Mouse (Mus musculus) embryonic facial prominence, embryonic 13.5 days (tissue): ENCODE measurements around the gene Nup188. TPM values are rescaled to one million over a fixed set of nuclear protein-coding genes. Genes with fewer than 3 reads are reported as not detected.

Experiments used
- ATAC-seq: fragments of 200-750 bp; cut with Nextera tagmentation; 2 replicates; pipeline ENCODE4 v1.8.0; 2017; ENCODE audit warnings: low read depth; ENCODE audit not compliant: insufficient number of reproducible peaks, insufficient read depth, low FRiP score, low TSS enrichment
- H3K27ac ChIP-seq: fragments of 300-500 bp; sonication (generic); 2 replicates; pipeline ENCODE4 v1.5.1; 2015; ENCODE audit warnings: moderate library complexity, mild to moderate bottlenecking, inconsistent platforms
- H3K27me3 ChIP-seq: fragments of 300-500 bp; sonication (generic); 2 replicates; pipeline ENCODE4 v1.6.1; 2015; ENCODE audit warnings: mild to moderate bottlenecking, inconsistent platforms
- H3K36me3 ChIP-seq: fragments of 300-500 bp; sonication (generic); 2 replicates; pipeline ENCODE4 v1.6.1; 2015; ENCODE audit warnings: mild to moderate bottlenecking, inconsistent platforms
- H3K4me1 ChIP-seq: fragments of 300-500 bp; sonication (generic); 2 replicates; pipeline ENCODE4 v1.6.1; 2015; ENCODE audit warnings: inconsistent platforms
- H3K4me2 ChIP-seq: fragments of 300-500 bp; sonication (generic); 2 replicates; pipeline ENCODE4 v1.6.1; 2015; ENCODE audit warnings: moderate library complexity, mild to moderate bottlenecking, inconsistent platforms
- H3K4me3 ChIP-seq: fragments of 300-500 bp; sonication (generic); 2 replicates; pipeline ENCODE4 v1.5.1; 2015; ENCODE audit warnings: mild to moderate bottlenecking, inconsistent platforms
- H3K9ac ChIP-seq: fragments of 300-500 bp; sonication (generic); 2 replicates; pipeline ENCODE4 v1.6.1; 2015; ENCODE audit warnings: mild to moderate bottlenecking, inconsistent platforms
- H3K9me3 ChIP-seq: fragments of 300-500 bp; sonication (generic); 2 replicates; pipeline ENCODE4 v1.6.1; 2016; ENCODE audit warnings: inconsistent platforms
- WGBS: fragments of 180-500 bp; shearing (Covaris S2); methylation state at CpG from one replicate; pipeline ENCODE4 v1.1.7; 2015; ENCODE audit warnings: mixed read lengths; 5-methylcytosine and 5-hydroxymethylcytosine counted together
- polyA plus RNA-seq: library from polyadenylated mRNA; unstranded; fragments of >200 nt; fragmentation: Nextera tagmentation; extraction: Ambion mirVana; gene quantifications from 2 replicates; pipeline ENCODE4 v1.2.1, GENCODE M21; 2015

Gene Nup188
- polyA plus RNA-seq, 1 experiment from 2014 or later, result 40.7 TPM

GRCm38 (mm10) chr2:30306087-30306486 is 19.9 kb downstream of the Nup188 start:
- no peak for ATAC-seq

GRCm38 (mm10) chr2:30309351-30309750 is 23.2 kb downstream of the Nup188 start:
- no peak overlapping the region for H3K4me3 ChIP-seq
- H3K4me2 ChIP-seq, result no peak overlapping the region
- H3K36me3 ChIP-seq, result peaks cover 98% of the 10 kb centered on the region
- no peak for ATAC-seq
- 86% methylated on average over 3 of the region's 3 CpGs for WGBS
- H3K27ac ChIP-seq, result no peak overlapping the region
- H3K4me1 ChIP-seq, result no peaks in the 10 kb centered on the region
- no peak overlapping the region; the same call in 1 of the 2 replicates for H3K9ac ChIP-seq
- H3K27me3 ChIP-seq, result no peaks in the 10 kb centered on the region
- no peaks in the 10 kb centered on the region for H3K9me3 ChIP-seq

More at GRCm38 (mm10) chr2:30306087-30306486, 19.9 kb downstream of the Nup188 start:
- H3K4me1 ChIP-seq, result no peaks in the 10 kb centered on the region
- no peak overlapping the region for H3K4me3 ChIP-seq
- no peaks in the 10 kb centered on the region for H3K27me3 ChIP-seq
- peaks cover 100% of the 10 kb centered on the region for H3K36me3 ChIP-seq
- no peak overlapping the region for H3K4me2 ChIP-seq
- no peak overlapping the region for H3K27ac ChIP-seq
- 92% methylated on average over 7 of the region's 7 CpGs for WGBS
- H3K9me3 ChIP-seq, result no peaks in the 10 kb centered on the region
- H3K9ac ChIP-seq, result no peak overlapping the region

- Histone ChIP-seq H3K9ac (no peak overlapping the region), H3K4me3 (no peak overlapping the region), H3K27me3 (no peaks in the 10 kb centered on the region), H3K27ac (no peak overlapping the region), H3K9me3 (no peaks in the 10 kb centered on the region), H3K4me2 (no peak overlapping the region), H3K4me1 (no peaks in the 10 kb centered on the region), H3K36me3 (peaks cover 97% of the 10 kb centered on the region)
- 99% methylated on average over 2 of the region's 2 CpGs for WGBS
- ATAC-seq, result no peak
Observed at GRCm38 (mm10) chr2:30311481-30311880, 25.3 kb downstream of the Nup188 start.

- no peak overlapping the region for H3K4me3 ChIP-seq
- ATAC-seq, result no peak
- 85% methylated on average over 4 of the region's 4 CpGs for WGBS
- no peak overlapping the region for H3K9ac ChIP-seq
- no peaks in the 10 kb centered on the region for H3K9me3 ChIP-seq
- no peaks in the 10 kb centered on the region for H3K27me3 ChIP-seq
- H3K4me1 ChIP-seq, result no peaks in the 10 kb centered on the region
- no peak overlapping the region for H3K4me2 ChIP-seq
- peaks cover 92% of the 10 kb centered on the region for H3K36me3 ChIP-seq
- no peak overlapping the region for H3K27ac ChIP-seq
Observed at GRCm38 (mm10) chr2:30316136-30316535, 29.9 kb downstream of the Nup188 start.

GRCm38 (mm10) chr2:30316955-30317354 is 30.8 kb downstream of the Nup188 start:
- H3K4me3 ChIP-seq, result no peak overlapping the region
- no peaks in the 10 kb centered on the region for H3K4me1 ChIP-seq
- H3K9me3 ChIP-seq, result no peaks in the 10 kb centered on the region
- no peaks in the 10 kb centered on the region for H3K27me3 ChIP-seq
- no peak overlapping the region for H3K9ac ChIP-seq
- H3K4me2 ChIP-seq, result no peak overlapping the region
- 90% methylated on average over 5 of the region's 5 CpGs for WGBS
- peaks cover 94% of the 10 kb centered on the region for H3K36me3 ChIP-seq
- no peak for ATAC-seq
- no peak overlapping the region for H3K27ac ChIP-seq

GRCm38 (mm10) chr2:30319260-30319659 is 33.1 kb downstream of the Nup188 start:
- peaks cover 94% of the 10 kb centered on the region for H3K36me3 ChIP-seq
- H3K27me3 ChIP-seq, result no peaks in the 10 kb centered on the region
- no peak for ATAC-seq

GRCm38 (mm10) chr2:30323111-30323510 is 36.9 kb downstream of the Nup188 start:
- ATAC-seq, result no peak
- Histone ChIP-seq H3K4me2 (no peak overlapping the region), H3K9ac (no peak overlapping the region), H3K27me3 (no peaks in the 10 kb centered on the region), H3K27ac (no peak overlapping the region), H3K9me3 (no peaks in the 10 kb centered on the region), H3K4me3 (no peak overlapping the region), H3K4me1 (no peaks in the 10 kb centered on the region), H3K36me3 (peaks cover 94% of the 10 kb centered on the region)
- WGBS, result 90% methylated on average over 7 of the region's 7 CpGs

More at GRCm38 (mm10) chr2:30319260-30319659, 33.1 kb downstream of the Nup188 start:
- Histone ChIP-seq H3K9ac (no peak overlapping the region), H3K4me2 (no peak overlapping the region), H3K4me1 (no peaks in the 10 kb centered on the region), H3K4me3 (no peak overlapping the region), H3K9me3 (no peaks in the 10 kb centered on the region), H3K27ac (no peak overlapping the region)
- WGBS, result 86% methylated on average over 4 of the region's 4 CpGs

GRCm38 (mm10) chr2:30325296-30325695 is 39.1 kb downstream of the Nup188 start:
- no peak for ATAC-seq
- Histone ChIP-seq H3K4me1 (no peaks in the 10 kb centered on the region), H3K4me2 (no peak overlapping the region), H3K9me3 (no peaks in the 10 kb centered on the region), H3K9ac (no peak overlapping the region), H3K27me3 (no peaks in the 10 kb centered on the region), H3K27ac (no peak overlapping the region), H3K36me3 (peaks cover 96% of the 10 kb centered on the region), H3K4me3 (no peak overlapping the region)
- 91% methylated on average over 5 of the region's 5 CpGs for WGBS

- H3K4me3 ChIP-seq, result no peak overlapping the region
- H3K36me3 ChIP-seq, result peaks cover 97% of the 10 kb centered on the region
- H3K27me3 ChIP-seq, result no peaks in the 10 kb centered on the region
- H3K27ac ChIP-seq, result no peak overlapping the region
- ATAC-seq, result no peak
- no peak overlapping the region for H3K9ac ChIP-seq
- 92% methylated on average over 7 of the region's 7 CpGs for WGBS
- no peaks in the 10 kb centered on the region for H3K4me1 ChIP-seq
- H3K9me3 ChIP-seq, result no peaks in the 10 kb centered on the region
- H3K4me2 ChIP-seq, result no peak overlapping the region
Observed at GRCm38 (mm10) chr2:30327276-30327675, 41.1 kb downstream of the Nup188 start.

GRCm38 (mm10) chr2:30328791-30329190 is 42.6 kb downstream of the Nup188 start:
- no peaks in the 10 kb centered on the region for H3K4me1 ChIP-seq
- no peak overlapping the region for H3K4me2 ChIP-seq
- peaks cover 97% of the 10 kb centered on the region for H3K36me3 ChIP-seq
- H3K4me3 ChIP-seq, result no peak overlapping the region
- H3K9ac ChIP-seq, result no peak overlapping the region
- H3K9me3 ChIP-seq, result no peaks in the 10 kb centered on the region
- no peaks in the 10 kb centered on the region for H3K27me3 ChIP-seq
- WGBS, result 89% methylated on average over 3 of the region's 3 CpGs
- no peak for ATAC-seq
- no peak overlapping the region for H3K27ac ChIP-seq

- no peak overlapping the region for H3K9ac ChIP-seq
- ATAC-seq, result no peak
- WGBS, result 96% methylated on average over 2 of the region's 2 CpGs
- no peaks in the 10 kb centered on the region for H3K9me3 ChIP-seq
- no peaks in the 10 kb centered on the region for H3K27me3 ChIP-seq
- no peak overlapping the region for H3K4me2 ChIP-seq
- no peak overlapping the region for H3K4me3 ChIP-seq
- no peaks in the 10 kb centered on the region for H3K4me1 ChIP-seq
- H3K36me3 ChIP-seq, result peaks cover 97% of the 10 kb centered on the region
- no peak overlapping the region for H3K27ac ChIP-seq
Observed at GRCm38 (mm10) chr2:30335324-30335723, 49.1 kb downstream of the Nup188 start.

GRCm38 (mm10) chr2:30336174-30336915 is 50.1 kb downstream of the Nup188 start:
- peaks cover 97% of the 10 kb centered on the region for H3K36me3 ChIP-seq
- no peak overlapping the region for H3K9ac ChIP-seq
- no peaks in the 10 kb centered on the region for H3K4me1 ChIP-seq
- H3K27ac ChIP-seq, result no peak overlapping the region
- H3K9me3 ChIP-seq, result no peaks in the 10 kb centered on the region
- no peak overlapping the region for H3K4me2 ChIP-seq
- WGBS, result 83% methylated on average over 16 of the region's 16 CpGs
- H3K27me3 ChIP-seq, result no peaks in the 10 kb centered on the region
- no peak for ATAC-seq
- no peak overlapping the region for H3K4me3 ChIP-seq
